Mouse (Mus musculus) embryo, embryonic 11 days (tissue): ENCODE measurements at regions not wholly inside any gene's neighbourhood (a gene's known extent, or its start where the extent isn't known, plus 50 kb on each side); places are given as distances from the start of the nearest gene placed in this dataset.
"Not testable (repeated sequence)": the region's sequence is repeated elsewhere in the genome, so short reads cannot be mapped to it uniquely, and the experiment has no call there.

Source experiments
- DNase-seq: peaks from one replicate; pipeline ENCODE4 v3.0.0-alpha.2; 2015

- peak; percentile 44 for DNase-seq
Observed at GRCm38 (mm10) chr17:79501031-79501474, 110.6 kb upstream of the Rmdn2 start.

- no peak for DNase-seq
Observed at GRCm38 (mm10) chr17:79501926-79502325, 109.7 kb upstream of the Rmdn2 start.

DNA sequence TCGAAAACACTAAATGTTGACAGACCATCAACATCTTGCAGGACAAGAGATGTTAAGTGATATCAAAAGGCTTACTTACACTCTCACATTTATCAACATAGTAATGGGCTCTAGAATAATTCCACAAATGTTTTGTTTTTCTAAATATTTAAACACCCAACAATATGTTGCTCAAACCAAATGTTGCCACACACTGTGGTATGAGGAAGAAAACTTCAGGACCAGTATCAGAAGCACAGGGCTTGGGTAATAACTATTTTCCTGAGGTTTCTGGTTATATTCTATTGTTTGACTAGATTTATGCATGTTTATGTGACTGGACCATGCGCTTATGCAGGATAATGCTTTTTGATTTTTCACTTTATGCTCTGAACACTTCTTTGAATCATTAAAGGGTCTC, 108.6 kb upstream of the Rmdn2 start:
- no peak for DNase-seq

- no peak for DNase-seq
Observed at GRCm38 (mm10) chr17:79504209-79504608, 107.5 kb upstream of the Rmdn2 start.

- DNase-seq = no peak
Observed at GRCm38 (mm10) chr17:79505565-79505964, 106.1 kb upstream of the Rmdn2 start.

- no peak for DNase-seq
Observed at GRCm38 (mm10) chr17:79509281-79509680, 102.4 kb upstream of the Rmdn2 start.

- DNase-seq = no peak
Observed at GRCm38 (mm10) chr17:79509957-79510710, 101.5 kb upstream of the Rmdn2 start.

DNA sequence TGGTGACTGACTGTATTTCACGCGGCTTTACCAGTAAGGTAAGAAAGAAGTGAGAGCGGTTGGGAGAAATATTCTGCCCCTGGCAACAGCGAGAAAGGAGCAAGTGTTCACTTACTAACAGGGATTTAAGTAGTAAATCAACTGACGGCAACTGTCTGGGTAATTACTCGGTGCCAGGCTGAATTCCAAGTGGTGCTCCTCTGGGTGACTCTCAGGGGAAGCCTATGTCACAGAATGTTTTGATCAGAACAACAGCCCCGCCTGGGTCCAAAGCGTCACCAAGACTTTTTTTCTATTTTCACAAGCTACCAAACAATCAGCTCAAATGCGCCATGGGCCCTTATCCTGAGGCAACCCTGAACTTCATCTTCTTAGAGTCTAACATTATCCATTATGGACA, 100.4 kb upstream of the Rmdn2 start:
- DNase-seq = no peak

DNA sequence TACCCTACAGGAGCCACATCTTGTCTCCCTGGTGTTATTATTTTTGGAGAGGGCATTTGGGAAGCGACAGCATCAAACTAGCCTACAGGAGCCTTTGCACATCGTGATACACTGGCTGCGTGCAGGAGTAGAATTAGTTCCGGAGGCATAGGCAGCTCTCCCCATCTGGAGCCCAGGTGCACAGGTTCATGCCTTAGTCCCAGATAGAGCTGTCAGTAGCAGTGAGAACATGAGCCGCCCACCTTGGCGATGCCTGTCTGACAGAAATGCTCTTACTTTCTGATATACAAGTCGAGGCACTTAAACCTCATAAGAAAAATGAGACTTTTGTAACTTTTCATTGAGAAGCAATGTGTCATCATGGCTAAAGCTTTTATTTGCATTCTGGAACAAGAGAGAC, 97.6 kb upstream of the Rmdn2 start:
- peak; percentile 49 for DNase-seq

DNA sequence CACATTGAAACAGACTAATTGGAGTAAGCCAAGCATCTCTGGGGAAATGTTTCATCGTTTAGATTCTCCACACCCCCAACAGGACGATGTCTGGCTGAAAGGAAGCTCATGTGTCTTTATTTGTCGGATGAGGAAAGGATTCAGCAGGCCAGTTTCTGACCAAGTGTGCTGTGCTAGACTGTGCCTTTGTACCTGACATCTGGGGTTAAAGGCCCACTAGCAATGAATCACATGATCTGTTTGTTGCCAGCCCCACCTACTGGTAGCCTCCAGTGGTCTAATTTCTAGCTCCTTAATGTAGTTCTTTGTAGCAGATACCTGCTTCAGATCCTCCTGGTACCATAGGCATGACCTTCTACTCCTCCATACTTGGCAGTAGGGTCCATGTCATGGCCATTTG, 93.5 kb upstream of the Rmdn2 start:
- DNase-seq = peak; percentile 50

DNA sequence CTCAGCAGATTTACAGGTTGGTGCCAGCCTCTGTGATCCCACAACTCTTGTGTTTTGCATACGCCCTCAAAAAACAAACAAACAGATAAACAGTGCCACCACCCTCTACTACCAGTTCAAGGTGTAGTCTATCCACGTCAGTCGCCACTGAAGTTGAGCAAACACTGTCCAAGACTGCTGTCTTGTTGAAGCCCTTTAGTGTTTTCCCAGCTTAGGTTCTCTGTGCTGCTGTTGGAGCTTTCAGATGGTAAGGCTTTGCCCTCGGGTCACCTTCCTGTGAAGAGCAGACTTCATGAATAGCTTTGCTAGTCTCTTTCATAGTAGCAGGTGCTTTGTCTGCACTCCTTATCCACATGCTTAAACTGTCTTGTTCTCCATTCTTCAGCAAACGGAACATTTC, 93.0 kb upstream of the Rmdn2 start:
- DNase-seq = no peak

DNA sequence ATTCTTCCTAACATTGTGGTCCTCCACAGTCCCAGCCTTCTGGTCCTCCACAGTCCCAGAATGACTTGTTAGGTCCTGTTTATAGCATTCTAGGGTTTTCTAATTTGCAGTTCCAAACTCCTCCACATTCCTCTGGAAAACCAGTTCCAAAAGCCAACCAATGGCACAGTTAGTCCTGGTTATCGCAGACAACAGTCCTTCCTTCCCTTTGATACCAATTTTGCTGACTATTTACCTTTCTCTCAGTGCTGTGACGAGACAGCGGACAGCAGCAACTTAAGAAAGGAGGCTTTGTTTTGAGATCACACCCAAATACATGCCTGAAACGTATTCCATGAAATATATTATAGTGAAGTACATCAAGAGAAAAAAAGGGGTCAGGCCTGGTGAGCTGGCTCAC, 92.3 kb upstream of the Rmdn2 start:
- DNase-seq = no peak

DNA sequence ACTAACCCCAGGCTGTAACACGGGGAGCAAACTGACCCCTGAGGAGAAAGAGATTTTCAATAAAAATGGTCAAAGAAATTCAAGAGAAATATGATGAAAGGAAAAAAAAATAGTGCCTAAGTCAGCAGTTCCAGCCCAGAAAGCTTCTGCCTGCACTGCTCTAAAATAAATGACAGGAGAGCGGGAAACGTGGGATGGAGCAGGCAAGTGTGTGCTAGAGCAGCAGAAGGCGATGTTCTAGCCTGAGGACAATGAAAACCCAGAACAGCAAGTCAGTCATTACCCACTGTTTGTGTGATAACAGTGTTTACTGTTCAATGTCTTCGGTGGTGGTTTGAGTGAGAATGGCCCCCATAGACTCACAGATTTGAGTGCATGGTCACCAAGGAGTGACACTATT, 91.4 kb upstream of the Rmdn2 start:
- DNase-seq = no peak

- peak; percentile 48 for DNase-seq
Observed at GRCm38 (mm10) chr17:79521691-79522090, 90.0 kb upstream of the Rmdn2 start.

- no peak for DNase-seq
Observed at GRCm38 (mm10) chr17:79523230-79523629, 88.4 kb upstream of the Rmdn2 start.

- DNase-seq = no peak
Observed at GRCm38 (mm10) chr17:79527391-79527790, 84.3 kb upstream of the Rmdn2 start.

DNA sequence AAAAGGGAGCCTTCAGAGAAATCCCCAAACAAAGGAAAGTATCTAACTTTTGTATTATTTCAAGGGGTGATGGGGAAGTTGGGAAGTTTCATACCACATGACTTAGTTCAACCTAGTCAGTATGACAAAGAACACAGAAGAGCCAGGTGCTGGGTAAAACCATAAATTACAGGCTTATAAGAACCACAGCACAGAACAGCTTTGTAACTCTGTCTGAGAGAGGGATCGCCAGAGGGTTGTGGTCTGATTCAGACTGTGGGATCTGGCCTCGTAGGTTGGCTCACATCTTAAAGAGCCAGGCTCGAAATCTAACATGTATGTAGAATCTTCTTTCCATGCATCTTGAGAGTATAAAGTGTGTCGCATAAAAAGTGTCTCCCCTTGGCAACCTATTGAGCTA, 75.1 kb upstream of the Rmdn2 start:
- no peak for DNase-seq

GRCm38 (mm10) chr17:79538789-79539188, 72.9 kb upstream of the Rmdn2 start:
- no peak for DNase-seq

DNA sequence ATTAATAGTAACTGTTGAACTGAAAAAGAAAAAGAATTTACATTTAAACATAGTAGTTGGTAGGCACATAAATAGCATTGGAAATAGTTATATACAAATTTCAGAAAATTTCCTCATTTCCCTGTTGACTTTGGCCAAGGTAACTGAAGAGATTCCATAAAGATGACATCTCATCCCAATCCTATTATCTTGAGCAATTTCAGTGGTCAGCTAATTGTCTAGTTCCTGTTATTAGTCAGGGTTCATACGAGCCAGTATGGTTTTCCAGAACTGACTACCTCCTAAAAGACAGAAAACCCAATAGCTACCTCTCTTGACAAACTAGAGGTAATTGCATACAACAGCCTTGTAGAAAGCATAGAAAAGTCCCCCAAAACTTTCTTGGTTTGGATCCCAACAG, 71.6 kb upstream of the Rmdn2 start:
- DNase-seq = no peak

GRCm38 (mm10) chr17:79540511-79540910, 71.2 kb upstream of the Rmdn2 start:
- DNase-seq = no peak

DNA sequence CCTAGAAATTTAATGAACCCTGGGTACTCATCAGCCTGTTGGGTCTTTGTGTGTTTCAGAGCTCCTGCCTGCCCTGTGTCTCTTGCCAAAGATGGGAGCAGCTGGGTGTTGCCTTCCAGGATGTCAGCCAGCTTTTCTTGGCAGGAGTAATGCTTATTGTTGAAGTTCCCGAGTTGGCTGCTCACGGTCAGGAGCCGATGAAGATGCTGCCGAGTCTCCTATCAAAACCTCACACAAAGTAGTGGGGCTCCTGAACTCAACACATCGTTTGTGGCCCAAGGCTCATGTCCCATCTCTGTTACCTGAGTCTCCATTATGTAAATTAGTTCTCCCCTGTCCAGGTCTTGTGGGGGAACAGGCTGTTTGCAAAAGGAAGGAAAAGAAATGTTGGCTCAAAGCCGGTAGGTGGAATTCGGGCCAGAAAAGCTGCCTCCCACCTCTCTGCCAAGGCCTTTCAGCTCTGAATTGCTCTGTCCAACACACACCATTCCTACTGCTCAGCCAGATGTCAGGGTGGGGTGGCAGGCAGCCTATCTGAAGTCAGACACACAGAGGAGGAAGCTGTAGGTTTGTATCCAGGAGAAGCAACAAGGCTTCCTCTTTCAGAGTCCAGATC, 67.6 kb upstream of the Rmdn2 start:
- DNase-seq = no peak

- no peak for DNase-seq
Observed at GRCm38 (mm10) chr17:79545878-79546277, 65.8 kb upstream of the Rmdn2 start.

DNA sequence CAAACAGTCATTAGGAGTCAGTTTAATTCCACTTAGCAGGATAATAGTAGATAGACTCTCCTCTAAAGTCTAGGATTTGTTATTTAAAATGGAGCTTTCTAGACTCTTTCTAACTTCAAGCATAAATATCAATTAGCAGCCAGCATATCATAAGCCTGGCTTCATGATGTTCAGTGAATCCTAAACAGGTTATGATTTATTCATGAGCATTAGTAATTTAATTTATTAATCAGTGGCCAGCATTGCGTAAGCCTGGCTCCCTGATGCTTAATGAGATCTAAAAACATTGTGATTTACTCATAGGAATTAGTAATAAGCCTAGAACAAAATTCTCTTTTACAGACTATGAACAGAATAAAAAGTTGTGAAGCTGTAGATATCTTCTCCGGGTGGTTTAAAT, 64.6 kb upstream of the Rmdn2 start:
- no peak for DNase-seq

GRCm38 (mm10) chr17:79547524-79547923, 64.1 kb upstream of the Rmdn2 start:
- DNase-seq = no peak

GRCm38 (mm10) chr17:79550409-79550808, 61.3 kb upstream of the Rmdn2 start:
- not testable (repeated sequence) for DNase-seq
